Mouse (Mus musculus): ENCODE data around the gene Tor3a. TPM values are rescaled to one million over a fixed set of nuclear protein-coding genes. Genes with fewer than 3 reads are reported as not detected.

The Tor3a gene
- total and polyA plus RNA-seq, 3 experiments: 6.7 to 9.4 TPM; not detected in 1

GRCm38 (mm10) chr1:156686025-156686661 is 12.0 kb upstream of the Tor3a start:
- H3K27me3 ChIP-seq (ENCODE audit: control insufficient read depth in 1 of 2, insufficient read depth in 2 of 2, low read length in 2 of 2): no peaks in the 10 kb centered on the region
- H3K9me3 ChIP-seq (replicated peaks; ENCODE audit: insufficient read depth, low read length): no peaks in the 10 kb centered on the region
- no peaks in the 10 kb centered on the region for H3K79me2 ChIP-seq (ENCODE audit: control insufficient read depth, insufficient read depth, low read length, poor library complexity)
- no peak overlapping the region for H3K4me3 ChIP-seq (ENCODE audit: control insufficient read depth in 1 of 2, insufficient read depth in 1 of 2, low read depth in 2 of 2, low read length in 2 of 2)
- no peaks in the 10 kb centered on the region for H3K4me1 ChIP-seq (ENCODE audit: control insufficient read depth in 1 of 2, insufficient read depth in 2 of 2, low read length in 2 of 2)
- TF ChIP-seq TBP (IDR thresholded peaks at IDR 0.05; ENCODE audit: low read depth, low read length) (no peak), TAL1 (IDR thresholded peaks at IDR 0.05; ENCODE audit: low read length) (no peak), CHD2 (IDR thresholded peaks at IDR 0.05; ENCODE audit: low read length) (no peak), NRF1 (IDR thresholded peaks at IDR 0.05; ENCODE audit: insufficient read depth, low read depth, low read length, poor library complexity, severe bottlenecking) (no peak), KAT2A (conservative IDR thresholded peaks at IDR 0.05; ENCODE audit: low read depth, low read length) (no peak), MAX (IDR thresholded peaks at IDR 0.05; ENCODE audit: low read length) (no peak)
- DNase-seq (ENCODE audit: low read depth, low spot score): no peak
- H3K27ac ChIP-seq (ENCODE audit: control insufficient read depth, low read depth, low read length): no peak overlapping the region
- no peaks in the 10 kb centered on the region; a peak in 1 of 4 replicates for H3K36me3 ChIP-seq (ENCODE audit: control insufficient read depth in 1 of 2, insufficient read depth in 2 of 2, low read length in 2 of 2)
- H3K9ac ChIP-seq (ENCODE audit: control insufficient read depth, low read depth, low read length, poor library complexity, severe bottlenecking): no peak overlapping the region

- H3K27me3 ChIP-seq (ENCODE audit: control insufficient read depth in 1 of 2, insufficient read depth in 2 of 2, low read length in 2 of 2): no peaks in the 10 kb centered on the region
- no peak overlapping the region for H3K4me3 ChIP-seq (ENCODE audit: control insufficient read depth in 1 of 2, insufficient read depth in 1 of 2, low read depth in 2 of 2, low read length in 2 of 2)
- no peak for DNase-seq (ENCODE audit: low read depth, low spot score)
- H3K4me1 ChIP-seq (ENCODE audit: control insufficient read depth in 1 of 2, insufficient read depth in 2 of 2, low read length in 2 of 2): no peaks in the 10 kb centered on the region
- no peaks in the 10 kb centered on the region for H3K9me3 ChIP-seq (replicated peaks; ENCODE audit: insufficient read depth, low read length)
- no peak overlapping the region for H3K9ac ChIP-seq (ENCODE audit: control insufficient read depth, low read depth, low read length, poor library complexity, severe bottlenecking)
- no peak overlapping the region for H3K27ac ChIP-seq (ENCODE audit: control insufficient read depth, low read depth, low read length)
- H3K79me2 ChIP-seq (ENCODE audit: control insufficient read depth, insufficient read depth, low read length, poor library complexity): no peaks in the 10 kb centered on the region
- H3K36me3 ChIP-seq (ENCODE audit: control insufficient read depth in 1 of 2, insufficient read depth in 2 of 2, low read length in 2 of 2): no peaks in the 10 kb centered on the region
- no peak for TF ChIP-seq JUND (IDR thresholded peaks at IDR 0.05; ENCODE audit: low read depth, low read length)
- no peak for TF ChIP-seq MAFK (IDR thresholded peaks at IDR 0.05; ENCODE audit: borderline replicate concordance, low read depth, low read length)
- no peak for TF ChIP-seq CHD1 (IDR thresholded peaks at IDR 0.05; ENCODE audit: low read depth, low read length)
- no peak for TF ChIP-seq RAD21 (IDR thresholded peaks at IDR 0.05; ENCODE audit: low read depth, low read length)
- TF ChIP-seq NELFE (IDR thresholded peaks at IDR 0.05; ENCODE audit: low read depth, low read length): no peak
- no peak for TF ChIP-seq SIN3A (IDR thresholded peaks at IDR 0.05; ENCODE audit: low read length)
- TF ChIP-seq ZKSCAN1 (IDR thresholded peaks at IDR 0.05; ENCODE audit: low read depth, low read length): no peak
- TF ChIP-seq UBTF (IDR thresholded peaks at IDR 0.05; ENCODE audit: borderline replicate concordance, insufficient read depth, low read depth, low read length): no peak
- TF ChIP-seq NRF1 (IDR thresholded peaks at IDR 0.05; ENCODE audit: insufficient read depth, low read depth, low read length, poor library complexity, severe bottlenecking): no peak
- TF ChIP-seq ZC3H11A (IDR thresholded peaks at IDR 0.05; ENCODE audit: low read depth, low read length): no peak
- TF ChIP-seq HCFC1 (IDR thresholded peaks at IDR 0.05; ENCODE audit: low read depth, low read length): no peak
- no peak for TF ChIP-seq MXI1 (IDR thresholded peaks at IDR 0.05; ENCODE audit: low read depth, low read length)
- no peak for TF ChIP-seq MAZ (IDR thresholded peaks at IDR 0.05; ENCODE audit: low read depth, low read length)
- TF ChIP-seq E2F4 (IDR thresholded peaks at IDR 0.05; ENCODE audit: borderline replicate concordance, low read depth, low read length): no peak
- TF ChIP-seq CHD2 (IDR thresholded peaks at IDR 0.05; ENCODE audit: low read length): no peak
- no peak for TF ChIP-seq TCF12 (IDR thresholded peaks at IDR 0.05; ENCODE audit: low read depth, low read length)
Measured at GRCm38 (mm10) chr1:156679599-156679998, 5.4 kb upstream of the Tor3a start.
